Mouse (Mus musculus): ENCODE data around the gene Gfi1. TPM values are rescaled to one million over a fixed set of nuclear protein-coding genes. Genes with fewer than 3 reads are reported as not detected.

The Gfi1 gene
- polyA plus RNA-seq, 1 experiment from 2014 or later: not detected

GRCm38 (mm10) chr5:107678392-107678791 lies 47.4 kb downstream of the Gfi1 start:
- Histone ChIP-seq H3K4me3 (ENCODE audit: low read depth, low read length) (no peak overlapping the region), H3K4me1 (ENCODE audit: control insufficient read depth, insufficient read depth, low read length) (no peaks in the 10 kb centered on the region), H3K4me2 (no peak overlapping the region), H3K27me3 (ENCODE audit: control insufficient read depth, insufficient read depth, low read length) (no peaks in the 10 kb centered on the region), H3K36me3 (ENCODE audit: control insufficient read depth, insufficient read depth, low read length) (no peaks in the 10 kb centered on the region), H3K27ac (ENCODE audit: low read depth, low read length) (no peak overlapping the region), H3K9ac (ENCODE audit: low read depth, low read length) (no peak overlapping the region), H3K9me3 (replicated peaks; ENCODE audit: control insufficient read depth, low read length) (no peaks in the 10 kb centered on the region)
- WGBS (ENCODE audit: insufficient replicate concordance): 49% methylated on average over 5 of the region's 5 CpGs
- ATAC-seq (replicated peaks; ENCODE audit: insufficient number of reproducible peaks, low FRiP score, low TSS enrichment): no peak

Other genes starting within 250 kb of the Gfi1 start
- 0.23 and 0.40 TPM in 2 replicates for gene Gm42669, start 218.4 kb downstream of the Gfi1 start, polyA plus RNA-seq (2014; fragmentation: Nextera tagmentation; extraction: Ambion mirVana)
- gene 1700028K03Rik, start 191.3 kb downstream of the Gfi1 start, polyA plus RNA-seq (2014; fragmentation: Nextera tagmentation; extraction: Ambion mirVana): 0.06 TPM in 1 of 2 replicates, not detected in the other
- gene Rpap2, start 128.7 kb downstream of the Gfi1 start, polyA plus RNA-seq (2014; fragmentation: Nextera tagmentation; extraction: Ambion mirVana): 12.8 and 16.6 TPM in 2 replicates
- 27.9 and 29.7 TPM in 2 replicates for gene Glmn, start 128.1 kb downstream of the Gfi1 start, polyA plus RNA-seq (2014; fragmentation: Nextera tagmentation; extraction: Ambion mirVana)
- 0.57 TPM in 1 of 2 replicates, not detected in the other for gene Ube2d2b, start 104.1 kb upstream of the Gfi1 start, polyA plus RNA-seq (2014; fragmentation: Nextera tagmentation; extraction: Ambion mirVana)
- gene Evi5, start 149.1 kb upstream of the Gfi1 start, polyA plus RNA-seq (2014; fragmentation: Nextera tagmentation; extraction: Ambion mirVana): 41.0 and 46.7 TPM in 2 replicates
- gene Rpl5, start 174.5 kb upstream of the Gfi1 start, polyA plus RNA-seq (2014; fragmentation: Nextera tagmentation; extraction: Ambion mirVana): 55.2 and 69.9 TPM in 2 replicates

Data from heart, embryonic 11.5 days (tissue).